Mouse (Mus musculus): ENCODE results near the gene Tmem185a.

- TF ChIP-seq POLR2A (IDR thresholded peaks at IDR 0.05; ENCODE audit: low read depth, low read length) (no peak), CTCF (IDR thresholded peaks at IDR 0.05; ENCODE audit: extremely low read depth, insufficient read length, insufficient replicate concordance, low read depth, low read length) (no peak)
These were observed 11.5 kb downstream of the Tmem185a start for GRCm38 (mm10) chrX:70465489-70465888.
